Mouse (Mus musculus): ENCODE measurements around the gene Gga1. TPM values are rescaled to one million over a fixed set of nuclear protein-coding genes. Genes with fewer than 3 reads are reported as not detected.

Gene Gga1
- total and polyA plus RNA-seq, 3 experiments = 42.2 to 52.7 (median 44.4) TPM

DNA sequence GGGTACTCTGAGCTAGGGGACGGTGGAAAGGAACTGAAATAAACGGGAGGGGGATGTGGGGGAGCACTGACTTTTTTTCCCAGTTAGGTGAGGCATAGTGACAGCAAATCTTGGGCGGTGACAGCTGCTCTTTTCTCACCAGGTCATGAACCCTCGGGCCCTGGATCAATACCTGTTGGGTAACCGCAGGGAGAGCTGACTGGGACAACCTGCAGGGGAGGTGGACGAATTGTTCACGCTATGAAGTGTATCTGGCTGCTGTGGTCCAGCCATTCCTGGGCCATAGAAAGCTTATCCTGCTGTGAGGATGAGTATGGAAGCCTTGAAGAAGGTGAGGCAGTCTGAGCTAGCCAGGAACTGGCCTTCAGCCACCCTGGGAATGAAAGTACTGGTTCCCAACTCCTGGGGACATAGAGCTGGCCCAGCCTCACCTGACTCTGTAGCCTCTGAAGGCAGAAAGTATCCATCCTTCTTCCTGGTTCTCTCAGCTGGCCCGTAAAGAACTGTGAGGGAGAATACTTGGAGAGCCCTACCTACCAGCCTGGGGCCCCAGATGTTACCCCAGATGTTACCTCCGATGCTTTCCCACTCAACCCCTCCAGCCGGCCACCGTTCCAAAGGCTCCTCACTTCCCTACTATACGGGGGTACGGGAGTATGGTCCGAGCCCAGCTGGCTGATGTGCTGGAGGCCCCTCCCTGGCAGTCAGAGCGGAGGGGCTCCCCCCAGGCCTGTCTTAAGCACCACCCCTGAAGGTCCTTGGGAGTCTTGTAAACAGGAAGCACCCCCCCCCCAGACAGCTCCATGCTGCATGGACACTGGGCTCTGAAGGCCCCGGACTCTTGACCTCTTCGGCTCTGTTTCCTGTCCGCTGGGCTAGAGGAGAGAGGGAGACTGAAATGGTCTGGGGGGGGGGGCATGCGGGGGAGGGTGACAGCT lies 45.0 kb upstream of the Gga1 start:
- Histone ChIP-seq H3K27ac (peak overlapping the region; percentile 97), H3K4me3 (peak overlapping the region; percentile 42), H3K36me3 (ENCODE audit: control insufficient read depth, insufficient read depth, low read length) (peaks cover 2% of the 10 kb centered on the region; the same call in 1 of the 2 replicates), H3K9ac (ENCODE audit: low read depth, low read length) (peak overlapping the region; percentile 67), H3K4me1 (ENCODE audit: control insufficient read depth, insufficient read depth, low read length) (peaks cover 35% of the 10 kb centered on the region), H3K27me3 (ENCODE audit: control insufficient read depth, insufficient read depth, low read length) (no peaks in the 10 kb centered on the region), H3K79me2 (replicated peaks; ENCODE audit: control insufficient read depth, insufficient read depth, low read length) (no peaks in the 10 kb centered on the region)
- WGBS = 51% methylated on average over 19 of the region's 19 CpGs
- intact Hi-C loops (cut with DNase I) = loop anchor here (1.0 kb wide), 1 partner anchor 11 kb away; no protein-coding TSS in a partner anchor
- peak; percentile 74 to 82 for DNase-seq
- TF ChIP-seq EP300 (IDR thresholded peaks at IDR 0.05; ENCODE audit: insufficient read depth, low read depth, low read length) (peak; percentile 70; the same call in 1 of the 2 replicates), CTCF (IDR thresholded peaks at IDR 0.05) (no peak), POLR2A (IDR thresholded peaks at IDR 0.05; ENCODE audit: insufficient read depth, low read depth, low read length) (peak; percentile 79)

DNA sequence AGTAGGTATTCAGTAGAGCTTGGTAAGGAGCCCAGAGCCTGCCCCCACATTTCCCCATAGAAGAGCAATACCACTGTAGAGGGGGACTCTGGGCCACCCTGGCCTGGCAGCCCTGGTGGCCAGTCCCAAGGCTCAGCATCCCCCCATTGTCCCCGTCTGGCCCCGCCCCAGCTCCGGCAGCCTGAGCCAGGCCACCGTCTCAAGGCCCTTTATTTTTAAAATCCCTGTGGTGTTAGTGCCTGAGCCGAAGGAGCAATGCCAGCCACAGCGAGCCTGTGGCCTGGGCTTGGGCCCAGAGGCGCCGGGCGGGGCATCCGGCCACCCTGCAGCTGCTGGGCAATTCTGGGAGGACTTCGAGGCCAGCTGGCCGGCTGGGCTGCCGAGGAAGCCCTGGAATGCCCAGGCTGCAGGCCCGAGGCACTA lies 44.3 kb upstream of the Gga1 start:
- Histone ChIP-seq H3K4me3 (peak overlapping the region; percentile 16; the same call in 1 of the 2 replicates), H3K27ac (peak overlapping the region; percentile 97), H3K36me3 (ENCODE audit: control insufficient read depth, insufficient read depth, low read length) (peaks cover 2% of the 10 kb centered on the region; the same call in 1 of the 2 replicates), H3K9ac (ENCODE audit: low read depth, low read length) (peak overlapping the region; percentile 50), H3K4me1 (ENCODE audit: control insufficient read depth, insufficient read depth, low read length) (peaks cover 35% of the 10 kb centered on the region), H3K79me2 (replicated peaks; ENCODE audit: control insufficient read depth, insufficient read depth, low read length) (no peaks in the 10 kb centered on the region), H3K27me3 (ENCODE audit: control insufficient read depth, insufficient read depth, low read length) (no peaks in the 10 kb centered on the region)
- 2% methylated on average over 14 of the region's 14 CpGs for whole genome bisulfite sequencing
- peak; percentile 39 for TF ChIP-seq CTCF (IDR thresholded peaks at IDR 0.05)
- TF ChIP-seq EP300 (IDR thresholded peaks at IDR 0.05; ENCODE audit: insufficient read depth, low read depth, low read length) = peak; percentile 76; the same call in 1 of the 2 replicates
- TF ChIP-seq POLR2A (IDR thresholded peaks at IDR 0.05; ENCODE audit: insufficient read depth, low read depth, low read length) = 0 out of 2 replicates have a peak, but pooled peaks have one; percentile 26
- intact Hi-C loops (cut with DNase I) = loop anchor here (1.0 kb wide), 1 partner anchor 11 kb away; no protein-coding TSS in a partner anchor
- peak; percentile 88 to 92 for DNase-seq

DNA sequence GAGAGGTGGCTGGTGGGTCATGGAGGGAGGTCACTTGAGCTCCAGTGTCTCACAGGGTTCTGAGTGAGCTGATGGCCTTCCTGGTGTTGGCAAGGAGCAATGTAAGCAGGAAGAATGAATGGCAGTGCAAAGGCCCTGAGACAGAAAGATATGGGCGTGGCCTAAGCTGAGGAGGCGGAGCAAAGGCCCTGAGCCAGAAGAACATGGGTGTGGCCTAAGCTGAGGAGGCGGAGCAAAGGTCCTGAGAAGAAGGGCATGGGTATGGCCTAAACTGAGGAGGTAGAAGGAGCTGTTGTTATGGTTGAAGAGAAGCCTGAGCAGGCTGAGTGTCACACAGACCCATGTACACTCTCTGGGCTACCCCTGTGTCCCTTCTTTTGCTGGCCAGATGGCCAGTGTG lies 43.4 kb upstream of the Gga1 start:
- H3K27ac ChIP-seq = peak overlapping the region; percentile 97
- peaks cover 35% of the 10 kb centered on the region for H3K4me1 ChIP-seq (ENCODE audit: control insufficient read depth, insufficient read depth, low read length)
- H3K27me3 ChIP-seq (ENCODE audit: control insufficient read depth, insufficient read depth, low read length) = no peaks in the 10 kb centered on the region
- 84% methylated on average over 3 of the region's 3 CpGs for WGBS
- no peak for DNase-seq
- TF ChIP-seq POLR2A (IDR thresholded peaks at IDR 0.05; ENCODE audit: insufficient read depth, low read depth, low read length) = no peak
- no peak for TF ChIP-seq CTCF (IDR thresholded peaks at IDR 0.05)
- no peak for TF ChIP-seq EP300 (IDR thresholded peaks at IDR 0.05; ENCODE audit: insufficient read depth, low read depth, low read length)
- H3K36me3 ChIP-seq (ENCODE audit: control insufficient read depth, insufficient read depth, low read length) = peaks cover 2% of the 10 kb centered on the region; the same call in 1 of the 2 replicates
- no peak overlapping the region for H3K4me3 ChIP-seq
- intact Hi-C loops (cut with DNase I) = no loop called here
- H3K79me2 ChIP-seq (replicated peaks; ENCODE audit: control insufficient read depth, insufficient read depth, low read length) = no peaks in the 10 kb centered on the region
- H3K9ac ChIP-seq (ENCODE audit: low read depth, low read length) = no peak overlapping the region

DNA sequence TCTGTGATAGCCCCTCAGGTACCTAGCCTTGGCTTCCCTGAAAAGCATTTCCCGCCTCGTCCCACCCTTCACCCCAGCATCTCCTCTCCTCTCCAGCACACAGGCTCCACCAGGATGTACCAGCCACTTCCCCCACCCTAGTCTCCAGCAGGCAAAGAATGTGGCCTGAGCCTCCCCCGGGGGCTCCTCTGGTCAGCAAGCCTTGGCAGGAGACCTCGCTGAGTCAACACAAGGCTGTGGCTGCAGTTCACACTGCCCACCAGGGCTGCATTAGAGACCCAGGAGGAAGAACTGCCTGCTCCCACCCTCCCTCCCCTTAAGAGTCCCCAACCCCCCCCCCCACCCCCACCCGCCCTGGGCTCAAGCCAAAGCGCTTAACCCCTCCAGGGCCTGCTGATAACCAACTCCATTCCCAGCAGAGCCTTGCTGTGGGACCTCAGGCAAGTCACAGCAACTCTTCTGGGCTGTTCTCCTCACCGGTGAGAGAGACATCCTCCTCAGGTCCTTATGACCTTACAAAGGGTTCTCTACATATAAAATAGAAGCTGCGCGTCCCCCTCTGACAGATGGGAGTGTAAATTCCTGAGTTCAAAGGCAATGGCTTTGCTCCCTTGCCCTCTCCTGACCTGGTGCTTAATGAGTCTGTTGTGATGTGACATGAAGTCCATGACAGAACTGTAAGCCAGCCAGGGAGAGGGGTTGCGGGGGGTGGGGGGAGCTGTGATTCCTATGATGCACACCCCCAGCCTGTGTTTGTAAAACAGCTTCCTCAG lies 42.6 kb upstream of the Gga1 start:
- 36% methylated on average over 10 of the region's 10 CpGs for WGBS
- no peaks in the 10 kb centered on the region for H3K79me2 ChIP-seq (replicated peaks; ENCODE audit: control insufficient read depth, insufficient read depth, low read length)
- DNase-seq = no peak
- peaks cover 2% of the 10 kb centered on the region; the same call in 1 of the 2 replicates for H3K36me3 ChIP-seq (ENCODE audit: control insufficient read depth, insufficient read depth, low read length)
- no peak overlapping the region for H3K4me3 ChIP-seq
- no peak for TF ChIP-seq POLR2A (IDR thresholded peaks at IDR 0.05; ENCODE audit: insufficient read depth, low read depth, low read length)
- no peak for TF ChIP-seq CTCF (IDR thresholded peaks at IDR 0.05)
- no peak for TF ChIP-seq EP300 (IDR thresholded peaks at IDR 0.05; ENCODE audit: insufficient read depth, low read depth, low read length)
- peak overlapping the region; percentile 97 for H3K27ac ChIP-seq
- H3K9ac ChIP-seq (ENCODE audit: low read depth, low read length) = peak overlapping the region; percentile 21
- peaks cover 35% of the 10 kb centered on the region for H3K4me1 ChIP-seq (ENCODE audit: control insufficient read depth, insufficient read depth, low read length)
- intact Hi-C loops (cut with DNase I) = no loop called here
- H3K27me3 ChIP-seq (ENCODE audit: control insufficient read depth, insufficient read depth, low read length) = no peaks in the 10 kb centered on the region

DNA sequence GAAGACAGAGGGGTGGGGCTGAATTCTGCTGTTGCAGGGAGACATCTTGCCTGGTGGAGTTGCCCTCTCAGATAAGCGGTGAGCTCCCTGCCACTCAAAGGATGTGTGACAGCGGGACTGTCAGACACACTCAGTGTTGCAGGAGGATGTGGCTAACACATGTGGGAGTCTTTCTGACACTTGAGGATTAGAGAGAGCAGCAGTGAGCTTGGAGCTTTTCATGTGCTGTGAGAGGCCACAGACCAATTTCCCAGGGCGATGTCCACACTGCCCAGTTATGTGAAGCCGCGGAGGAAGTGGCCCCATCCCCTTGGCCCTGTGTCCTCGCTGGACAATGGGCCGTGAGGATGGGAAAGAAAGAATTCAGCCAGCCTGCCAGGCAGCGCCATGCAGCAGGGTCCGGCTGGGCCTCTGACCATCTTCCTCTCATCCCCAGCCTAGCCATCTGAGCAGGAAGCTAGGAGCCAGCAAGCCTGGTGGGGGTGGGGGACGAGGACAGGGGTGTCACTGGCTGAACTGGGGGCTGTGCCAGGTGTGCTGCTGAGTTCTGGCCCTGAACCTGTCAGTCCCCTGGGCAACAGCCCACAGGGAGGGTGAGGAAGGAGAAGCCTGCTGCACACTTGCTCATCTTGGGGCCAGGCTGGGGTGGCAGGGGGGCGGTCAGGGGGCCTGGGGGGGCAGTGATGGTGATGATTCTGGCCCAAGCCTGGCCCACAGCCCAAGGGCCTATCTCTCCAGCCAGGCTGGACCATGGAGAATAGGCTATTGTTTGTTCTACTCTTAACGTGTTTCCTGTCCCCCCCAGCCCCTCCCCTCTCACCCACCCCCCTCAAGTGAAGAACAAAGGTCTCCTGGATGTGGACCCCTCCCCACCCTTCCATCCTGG lies 41.5 kb upstream of the Gga1 start:
- H3K27ac ChIP-seq = peak overlapping the region; percentile 97
- DNase-seq = peak; percentile 76 to 77
- peaks cover 41% of the 10 kb centered on the region for H3K4me1 ChIP-seq (ENCODE audit: control insufficient read depth, insufficient read depth, low read length)
- intact Hi-C loops (cut with DNase I) = loop anchor here (2.0 kb wide), 1 partner anchor 49 kb away; no protein-coding TSS in a partner anchor
- TF ChIP-seq POLR2A (IDR thresholded peaks at IDR 0.05; ENCODE audit: insufficient read depth, low read depth, low read length) = peak; percentile 33; the same call in 1 of the 2 replicates
- peak; percentile 7; the same call in 1 of the 2 replicates for TF ChIP-seq EP300 (IDR thresholded peaks at IDR 0.05; ENCODE audit: insufficient read depth, low read depth, low read length)
- no peak for TF ChIP-seq CTCF (IDR thresholded peaks at IDR 0.05)
- H3K36me3 ChIP-seq (ENCODE audit: control insufficient read depth, insufficient read depth, low read length) = peaks cover 2% of the 10 kb centered on the region; the same call in 1 of the 2 replicates
- H3K27me3 ChIP-seq (ENCODE audit: control insufficient read depth, insufficient read depth, low read length) = no peaks in the 10 kb centered on the region
- 17% methylated on average over 12 of the region's 12 CpGs for WGBS
- H3K79me2 ChIP-seq (replicated peaks; ENCODE audit: control insufficient read depth, insufficient read depth, low read length) = no peaks in the 10 kb centered on the region
- H3K9ac ChIP-seq (ENCODE audit: low read depth, low read length) = peak overlapping the region; percentile 37
- no peak overlapping the region for H3K4me3 ChIP-seq

Measured in heart, adult 2 months (tissue).